Mouse (Mus musculus): Measurements from ENCODE around the gene Psap.
A peak's percentile ranks its signal among the peaks of the same experiment; 100 is the strongest.

The Psap gene

GRCm38 (mm10) chr10:60287726-60288125 lies 10.3 kb downstream of the Psap start:
- DNase-seq (ENCODE audit: low spot score in 2 of 2) = no peak

GRCm38 (mm10) chr10:60289216-60289615 lies 11.8 kb downstream of the Psap start:
- peak in 1 of 2 experiments; percentile 69 for DNase-seq (ENCODE audit: low spot score in 2 of 2)

- DNase-seq (ENCODE audit: low spot score in 2 of 2) = no peak
These were observed 12.8 kb downstream of the Psap start for GRCm38 (mm10) chr10:60290026-60290738.

GRCm38 (mm10) chr10:60290739-60291110 lies 13.3 kb downstream of the Psap start:
- DNase-seq (ENCODE audit: low spot score in 2 of 2) = no peak

- no peak for DNase-seq (ENCODE audit: low spot score in 2 of 2)
These were observed 14.8 kb downstream of the Psap start for GRCm38 (mm10) chr10:60292209-60292608.

- no peak for DNase-seq (ENCODE audit: low spot score in 2 of 2)
These were observed 17.2 kb downstream of the Psap start for GRCm38 (mm10) chr10:60294621-60295020.

GRCm38 (mm10) chr10:60295356-60295755 lies 17.9 kb downstream of the Psap start:
- no peak for DNase-seq (ENCODE audit: low spot score in 2 of 2)

GRCm38 (mm10) chr10:60296027-60296426 lies 18.6 kb downstream of the Psap start:
- DNase-seq (ENCODE audit: low spot score in 2 of 2) = no peak

- DNase-seq (ENCODE audit: low spot score in 2 of 2) = no peak
These were observed 22.2 kb downstream of the Psap start for GRCm38 (mm10) chr10:60299636-60300035.

GRCm38 (mm10) chr10:60303419-60303818 lies 26.0 kb downstream of the Psap start:
- no peak for DNase-seq (ENCODE audit: low spot score in 2 of 2)

GRCm38 (mm10) chr10:60304854-60305628 lies 27.6 kb downstream of the Psap start:
- peak; percentile 54 to 78 for DNase-seq (ENCODE audit: low spot score in 2 of 2)

GRCm38 (mm10) chr10:60310629-60311028 lies 33.2 kb downstream of the Psap start:
- DNase-seq (ENCODE audit: low spot score in 2 of 2) = no peak

GRCm38 (mm10) chr10:60313606-60314005 lies 36.2 kb downstream of the Psap start:
- DNase-seq (ENCODE audit: low spot score in 2 of 2) = no peak

GRCm38 (mm10) chr10:60316166-60316565 lies 38.7 kb downstream of the Psap start:
- DNase-seq (ENCODE audit: low spot score in 2 of 2) = no peak

GRCm38 (mm10) chr10:60328963-60329650 lies 51.7 kb downstream of the Psap start:
- no peak for DNase-seq (ENCODE audit: low spot score in 2 of 2)

- DNase-seq (ENCODE audit: low spot score in 2 of 2) = no peak
These were observed 57.2 kb downstream of the Psap start for GRCm38 (mm10) chr10:60334583-60334982.

GRCm38 (mm10) chr10:60335021-60335420 lies 57.6 kb downstream of the Psap start:
- no peak for DNase-seq (ENCODE audit: low spot score in 2 of 2)

GRCm38 (mm10) chr10:60341528-60341927 lies 64.1 kb downstream of the Psap start:
- DNase-seq (ENCODE audit: low spot score in 2 of 2) = no peak

- DNase-seq (ENCODE audit: low spot score in 2 of 2) = peak in 1 of 2 experiments; percentile 33
These were observed 66.7 kb downstream of the Psap start for GRCm38 (mm10) chr10:60344111-60344510.

GRCm38 (mm10) chr10:60346056-60346455 lies 68.6 kb downstream of the Psap start:
- DNase-seq (ENCODE audit: low spot score in 2 of 2) = no peak

- DNase-seq (ENCODE audit: low spot score in 2 of 2) = peak; percentile 86 to 90
These were observed 69.4 kb downstream of the Psap start, which contains the start of gene Vsir for GRCm38 (mm10) chr10:60346701-60347405. Gene Vsir (plus strand): TSS chr10:60346851.
